8 mouse cellular contexts compared by ENCODE assay signal in the genomic region with DNA sequence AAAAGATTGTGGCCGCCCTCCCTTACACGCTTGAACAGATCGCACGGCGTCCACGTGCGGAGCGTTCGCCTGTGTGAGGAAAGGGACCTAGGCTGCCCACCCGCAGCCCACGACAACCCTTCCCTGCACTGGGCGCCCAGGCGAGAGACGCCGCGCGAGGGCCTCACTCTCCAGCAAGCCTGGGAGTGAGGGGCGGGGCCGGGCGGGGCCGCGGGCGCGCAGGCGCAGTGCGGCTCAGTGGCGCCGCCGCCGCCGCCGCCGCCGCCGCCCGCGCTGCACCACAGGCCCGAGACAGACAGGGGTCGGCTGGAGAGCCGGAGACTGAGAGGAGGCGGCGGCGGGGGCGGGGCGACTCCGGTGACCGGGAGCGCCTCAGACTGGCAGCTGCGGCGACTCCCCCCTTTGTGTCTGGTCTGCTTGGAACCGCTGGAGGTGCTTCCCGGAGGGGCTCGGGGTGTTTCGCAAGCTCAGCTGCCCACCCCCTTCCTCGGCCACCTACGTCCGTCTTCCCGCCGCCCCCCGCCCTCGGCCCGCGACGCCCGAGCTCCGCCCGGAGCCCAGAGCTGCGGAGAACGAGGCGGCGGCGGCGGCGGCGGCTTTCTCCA. TPM values are rescaled to one million over a fixed set of nuclear protein-coding genes. Genes with fewer than 3 reads are reported as not detected.
DNase-seq lines count a peak whose midpoint lies in the region; ATAC-seq lines count a peak whose summit lies in the region.

TSS of gene Bmpr2 (plus strand) at position 237 of the 605 bp plus-strand sequence.

- H3K27ac ChIP-seq in forebrain, embryonic 10.5 days: peak within 1 kb of the TSS; percentile 98
- H3K27ac ChIP-seq in heart, embryonic 14.5 days (replicated peaks in 1 of 2; ENCODE audit: control insufficient read depth in 1 of 2, insufficient read depth in 1 of 2, low read depth in 2 of 2, low read length in 2 of 2): peak within 1 kb of the TSS; percentile 98
- H3K27ac ChIP-seq in liver, embryonic 12.5 days: peak within 1 kb of the TSS; percentile 83

- peak; percentile 91 for ATAC-seq in heart, embryonic 14.5 days (ENCODE audit: insufficient number of reproducible peaks, insufficient read depth, low FRiP score, low read depth)
- peak; percentile 91 for ATAC-seq in liver, embryonic 12.5 days

- H3K9ac ChIP-seq in heart, embryonic 14.5 days (ENCODE audit: low read length): peak within 1 kb of the TSS; percentile 97
- peak within 1 kb of the TSS; percentile 92 for H3K9ac ChIP-seq in liver, embryonic 12.5 days

- H3K4me3 ChIP-seq in forebrain, embryonic 10.5 days: peak within 1 kb of the TSS; percentile 77
- peak within 1 kb of the TSS; percentile 73 to 96 for H3K4me3 ChIP-seq in heart, embryonic 14.5 days (ENCODE audit: control insufficient read depth in 1 of 2, insufficient read depth in 1 of 2, low read depth in 1 of 2, low read length in 2 of 2)
- H3K4me3 ChIP-seq in liver, embryonic 12.5 days: peak within 1 kb of the TSS; percentile 89

- H3K27me3 ChIP-seq in forebrain, embryonic 10.5 days (ENCODE audit: poor library complexity, severe bottlenecking): no peaks in the 10 kb centered on the region
- no peaks in the 10 kb centered on the region for H3K27me3 ChIP-seq in heart, embryonic 14.5 days (ENCODE audit: control insufficient read depth, insufficient read depth, low read length)
- H3K27me3 ChIP-seq in liver, embryonic 12.5 days (replicated peaks): no peaks in the 10 kb centered on the region
- peaks cover 4% of the 10 kb centered on the region; the same call in 1 of the 2 replicates for H3K27me3 ChIP-seq in splenic B cell, adult 2 months (ENCODE audit: control insufficient read depth, insufficient read depth, low read length, poor library complexity, severe bottlenecking)

- H3K4me1 ChIP-seq in forebrain, embryonic 10.5 days: peaks cover 41% of the 10 kb centered on the region
- peaks cover 2 to 9% of the 10 kb centered on the region in 2 experiments for H3K4me1 ChIP-seq in heart, embryonic 14.5 days (ENCODE audit: control insufficient read depth in 2 of 2, insufficient read depth in 2 of 2, low read length in 2 of 2)
- H3K4me1 ChIP-seq in liver, embryonic 12.5 days: peaks cover 27% of the 10 kb centered on the region

- H3K36me3 ChIP-seq in forebrain, embryonic 10.5 days (replicated peaks): peaks cover 5% of the 10 kb centered on the region
- H3K36me3 ChIP-seq in heart, embryonic 14.5 days (ENCODE audit: control insufficient read depth, insufficient read depth, low read length): no peaks in the 10 kb centered on the region
- H3K36me3 ChIP-seq in liver, embryonic 12.5 days: no peaks in the 10 kb centered on the region
- H3K36me3 ChIP-seq in splenic B cell, adult 2 months (ENCODE audit: control insufficient read depth, insufficient read depth, low read length, poor library complexity, severe bottlenecking): no peaks in the 10 kb centered on the region

- DNase-seq in CD8-positive naive resting alpha-beta T cell, adult 2 months (ENCODE audit: low read depth in 2 of 2, low spot score in 2 of 2): peak; percentile 55 to 57
- peak; percentile 69 for DNase-seq in c-Kit-negative CD71-positive TER-119-positive erythroid progenitor cells, embryonic 14.5 days (ENCODE audit: low read depth, low spot score)
- DNase-seq in forebrain, embryonic 10.5 days (ENCODE audit: extremely low spot score, low spot score): peak; percentile 86
- peak; percentile 95 for DNase-seq in kidney, postnatal 10 days
- peak; percentile 90 for DNase-seq in naive thymus-derived CD4-positive, alpha-beta T cell, adult 2 months (ENCODE audit: low read depth)
- DNase-seq in splenic B cell, adult 2 months (ENCODE audit: low read depth, low spot score): peak; percentile 83

- under 1% methylated on average over 57 of the region's 75 CpGs for WGBS in forebrain, embryonic 10.5 days
- under 1% methylated on average over 48 of the region's 75 CpGs for WGBS in heart, embryonic 14.5 days
- WGBS in liver, embryonic 12.5 days (ENCODE audit: insufficient replicate concordance): under 1% methylated on average over 70 of the region's 75 CpGs

- H3K4me2 ChIP-seq in heart, embryonic 14.5 days (ENCODE audit: low read length): peak within 1 kb of the TSS; percentile 92
- H3K4me2 ChIP-seq in liver, embryonic 12.5 days: peak within 1 kb of the TSS; percentile 100

- no peaks in the 10 kb centered on the region for H3K9me3 ChIP-seq in forebrain, embryonic 10.5 days
- H3K9me3 ChIP-seq in heart, embryonic 14.5 days (ENCODE audit: control insufficient read depth, low read length): no peaks in the 10 kb centered on the region
- no peaks in the 10 kb centered on the region for H3K9me3 ChIP-seq in liver, embryonic 12.5 days (replicated peaks)

RNA-seq across cellular contexts. Expression of gene Bmpr2, which starts in this region (rescaled TPM):
- polyA plus RNA-seq in forebrain, embryonic 10.5 days (2016; fragmentation: Nextera tagmentation; extraction: Ambion mirVana): 5.4 and 5.9 TPM in 2 replicates
- 12.0 and 13.1 TPM in 2 replicates for polyA plus RNA-seq in heart, embryonic 14.5 days (2014; fragmentation: Nextera tagmentation; extraction: Ambion mirVana)
- 1.5 and 1.8 TPM in 2 replicates for polyA plus RNA-seq in liver, embryonic 12.5 days (2016; fragmentation: Nextera tagmentation; extraction: Ambion mirVana)

Comparison
In these comparisons a context has a peak if more than half of its experiments do, and no peak if none do; other contexts are left out.
1. Peak in every context shown above with its lines: DNase-seq, ATAC-seq, H3K4me3 ChIP-seq and H3K27ac ChIP-seq.